Mouse (Mus musculus) limb, embryonic 10.5 days (tissue): ENCODE results near the gene Sap30bp. TPM values are rescaled to one million over a fixed set of nuclear protein-coding genes. Genes with fewer than 3 reads are reported as not detected.
A peak's percentile ranks its signal among the peaks of the same experiment; 100 is the strongest.

Experiments used
- DNase-seq: peaks from one replicate; pipeline ENCODE4 v3.0.0-alpha.2; 2017; ENCODE audit warnings: low spot score
- H3K27ac ChIP-seq: fragments of 300-500 bp; sonication (generic); 2 replicates; pipeline ENCODE4 v1.5.1; 2016; ENCODE audit warnings: mild to moderate bottlenecking
- H3K27me3 ChIP-seq: fragments of 300-500 bp; sonication (generic); 2 replicates; pipeline ENCODE4 v1.6.1; 2016; ENCODE audit warnings: low read depth, mild to moderate bottlenecking; ENCODE audit not compliant: poor library complexity, severe bottlenecking
- H3K36me3 ChIP-seq: fragments of 300-500 bp; sonication (generic); 2 replicates; pipeline ENCODE4 v1.6.1; 2016; ENCODE audit warnings: mild to moderate bottlenecking, moderate library complexity
- H3K4me1 ChIP-seq: fragments of 300-500 bp; sonication (generic); 2 replicates; pipeline ENCODE4 v1.6.1; 2016
- H3K4me3 ChIP-seq: fragments of 300-500 bp; sonication (generic); 2 replicates; pipeline ENCODE4 v1.5.1; 2016; ENCODE audit warnings: mild to moderate bottlenecking, moderate library complexity
- H3K9me3 ChIP-seq: fragments of 300-500 bp; sonication (generic); replicated peaks from 2 replicates; pipeline ENCODE4 v1.6.1; 2016; ENCODE audit warnings: mild to moderate bottlenecking
- WGBS: fragments of 180-500 bp; shearing (Covaris S2); methylation state at CpG from one replicate; pipeline ENCODE4 v1.1.7; 2016; 5-methylcytosine and 5-hydroxymethylcytosine counted together
- polyA plus RNA-seq: library from polyadenylated mRNA; unstranded; fragments of >200 nt; fragmentation: Nextera tagmentation; extraction: Ambion mirVana; gene quantifications from 2 replicates; pipeline ENCODE4 v1.2.1, GENCODE M21; 2016

The Sap30bp gene
- polyA plus RNA-seq, 1 experiment from 2014 or later, result 52.2 TPM

DNA sequence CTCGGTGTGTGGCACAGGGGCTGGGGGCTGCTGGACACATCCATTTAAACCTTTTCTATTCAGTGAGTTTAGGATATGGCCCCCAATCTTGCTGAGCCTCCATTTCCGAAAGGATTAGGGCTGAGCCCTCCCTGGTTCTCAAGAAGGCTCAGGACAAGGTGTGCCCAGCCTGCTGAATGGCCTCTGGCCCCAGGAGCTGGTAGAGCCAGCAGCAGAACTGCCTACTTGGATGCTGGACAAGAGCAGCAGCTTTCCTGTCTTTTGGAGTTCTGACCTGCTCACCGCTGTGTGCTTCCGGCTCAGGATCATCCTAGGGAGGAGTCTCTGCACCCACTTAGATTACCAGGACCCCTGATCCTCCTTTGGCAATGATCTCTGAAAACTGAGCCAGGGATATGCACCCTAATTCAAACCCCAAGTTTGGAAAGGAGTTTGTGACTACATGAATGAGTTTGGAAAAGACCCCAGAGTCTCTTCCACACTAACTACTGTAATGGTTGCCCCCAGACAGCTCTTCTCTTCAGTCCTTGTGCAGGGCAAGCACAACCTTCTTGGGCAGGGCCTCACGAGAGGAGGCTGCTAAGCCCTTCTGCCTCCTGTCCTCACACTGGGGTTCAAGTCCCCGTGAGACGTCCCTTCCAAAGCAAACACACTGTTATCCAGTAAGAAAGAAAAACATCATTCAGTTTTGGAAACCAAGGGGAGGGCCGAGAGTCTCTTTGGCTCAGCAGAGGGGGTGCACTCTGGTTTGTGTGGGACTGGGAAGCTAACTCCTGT lies 32.3 kb upstream of the Sap30bp start:
- H3K9me3 ChIP-seq, result no peaks in the 10 kb centered on the region
- peak overlapping the region; percentile 8; the same call in 1 of the 2 replicates for H3K4me3 ChIP-seq
- no peaks in the 10 kb centered on the region for H3K27me3 ChIP-seq
- peaks cover 37% of the 10 kb centered on the region for H3K4me1 ChIP-seq
- H3K27ac ChIP-seq, result peak overlapping the region; percentile 61; the same call in 1 of the 2 replicates
- DNase-seq, result no peak
- H3K36me3 ChIP-seq, result peaks cover 42% of the 10 kb centered on the region
- WGBS, result 84% methylated on average over 8 of the region's 8 CpGs

DNA sequence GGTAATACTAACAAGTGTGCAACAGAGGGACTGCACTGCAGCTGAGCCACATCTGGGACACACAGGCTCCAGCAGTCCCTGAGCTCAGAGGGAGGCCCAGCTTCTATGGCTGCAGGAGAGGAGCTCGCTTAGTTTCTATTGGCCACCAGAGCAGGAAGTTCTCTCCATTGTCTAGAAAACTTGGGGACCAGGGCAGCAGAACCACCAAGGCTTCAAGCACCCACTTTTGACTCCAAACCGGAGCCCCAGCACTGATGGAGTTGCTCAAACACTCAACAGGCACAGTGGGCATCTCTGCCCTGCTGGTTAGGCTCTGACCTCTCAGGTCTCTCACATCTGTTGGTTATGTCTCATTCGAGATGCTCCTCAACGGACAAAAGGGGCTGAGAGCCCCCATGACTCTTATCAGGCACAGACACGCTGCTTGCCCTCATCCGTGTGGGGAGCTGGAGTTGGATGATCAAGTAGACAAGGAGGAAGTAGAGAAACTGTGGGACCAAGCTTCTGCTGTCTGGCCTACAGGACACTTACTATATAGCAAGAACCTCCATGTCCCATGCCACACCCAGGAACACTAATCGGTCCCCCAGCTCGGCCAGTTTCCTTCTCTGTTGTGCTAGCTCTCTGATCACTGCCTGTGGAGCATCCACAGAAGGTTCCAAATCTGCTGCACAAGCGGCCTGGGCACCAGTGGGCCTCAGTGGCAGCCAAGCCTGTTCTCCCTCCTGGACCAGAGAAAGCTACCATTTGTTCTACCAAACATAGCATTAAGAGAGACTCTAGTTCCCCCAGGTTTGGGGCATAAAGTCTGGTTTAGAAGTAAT lies 31.5 kb upstream of the Sap30bp start:
- 84% methylated on average over 9 of the region's 9 CpGs for WGBS
- Histone ChIP-seq H3K4me1 (peaks cover 37% of the 10 kb centered on the region), H3K4me3 (no peak overlapping the region), H3K27me3 (no peaks in the 10 kb centered on the region), H3K27ac (0 out of 2 replicates have a peak overlapping the region, but pooled peaks have one; percentile 61), H3K36me3 (peaks cover 34% of the 10 kb centered on the region), H3K9me3 (no peaks in the 10 kb centered on the region)
- DNase-seq, result no peak

DNA sequence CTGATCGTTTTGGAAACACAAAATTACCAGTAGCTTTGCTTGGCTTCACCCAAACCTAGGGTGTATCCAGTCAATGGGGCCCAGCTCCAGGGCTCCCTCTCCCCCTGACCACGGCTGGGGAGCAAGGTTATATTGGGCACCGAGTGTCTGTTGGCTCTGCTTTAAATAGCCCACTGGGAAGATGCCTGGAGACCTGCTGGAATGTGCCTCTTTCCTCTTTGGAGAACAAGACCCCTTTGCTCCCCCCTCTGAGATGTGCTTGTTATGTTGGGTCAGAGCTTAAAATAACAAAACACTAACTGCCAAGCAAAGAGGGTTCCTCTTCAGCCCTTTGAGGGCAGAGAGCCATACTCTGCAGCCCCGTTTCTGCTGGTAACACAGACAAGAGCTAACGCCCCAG lies 30.9 kb upstream of the Sap30bp start:
- Histone ChIP-seq H3K27ac (peak overlapping the region; percentile 31; the same call in 1 of the 2 replicates), H3K36me3 (peaks cover 30% of the 10 kb centered on the region), H3K4me3 (no peak overlapping the region), H3K27me3 (no peaks in the 10 kb centered on the region), H3K9me3 (no peaks in the 10 kb centered on the region), H3K4me1 (peaks cover 37% of the 10 kb centered on the region)
- WGBS, result 90% methylated on average over 5 of the region's 5 CpGs
- no peak for DNase-seq

DNA sequence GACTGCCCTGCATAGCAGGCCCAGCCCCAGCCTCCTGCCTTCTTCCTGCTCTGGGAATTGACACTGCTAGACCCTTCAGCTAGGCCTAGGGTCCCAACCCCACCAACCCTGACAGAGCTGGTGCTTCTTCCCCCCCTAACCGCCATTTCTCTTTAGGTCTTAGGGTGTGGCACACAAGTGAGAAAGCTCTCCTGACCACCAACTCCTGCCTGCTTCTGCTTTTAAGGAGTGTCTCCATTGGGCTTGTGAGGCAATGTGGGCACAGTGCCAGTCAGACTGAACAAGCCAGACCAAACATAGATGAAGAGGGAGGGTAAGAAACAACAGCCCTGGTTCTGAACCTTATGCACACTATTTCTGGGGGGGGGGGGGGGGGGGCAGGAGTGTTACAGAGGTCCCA lies 30.3 kb upstream of the Sap30bp start:
- H3K27ac ChIP-seq, result peak overlapping the region; percentile 31; the same call in 1 of the 2 replicates
- H3K4me1 ChIP-seq, result peaks cover 37% of the 10 kb centered on the region

DNA sequence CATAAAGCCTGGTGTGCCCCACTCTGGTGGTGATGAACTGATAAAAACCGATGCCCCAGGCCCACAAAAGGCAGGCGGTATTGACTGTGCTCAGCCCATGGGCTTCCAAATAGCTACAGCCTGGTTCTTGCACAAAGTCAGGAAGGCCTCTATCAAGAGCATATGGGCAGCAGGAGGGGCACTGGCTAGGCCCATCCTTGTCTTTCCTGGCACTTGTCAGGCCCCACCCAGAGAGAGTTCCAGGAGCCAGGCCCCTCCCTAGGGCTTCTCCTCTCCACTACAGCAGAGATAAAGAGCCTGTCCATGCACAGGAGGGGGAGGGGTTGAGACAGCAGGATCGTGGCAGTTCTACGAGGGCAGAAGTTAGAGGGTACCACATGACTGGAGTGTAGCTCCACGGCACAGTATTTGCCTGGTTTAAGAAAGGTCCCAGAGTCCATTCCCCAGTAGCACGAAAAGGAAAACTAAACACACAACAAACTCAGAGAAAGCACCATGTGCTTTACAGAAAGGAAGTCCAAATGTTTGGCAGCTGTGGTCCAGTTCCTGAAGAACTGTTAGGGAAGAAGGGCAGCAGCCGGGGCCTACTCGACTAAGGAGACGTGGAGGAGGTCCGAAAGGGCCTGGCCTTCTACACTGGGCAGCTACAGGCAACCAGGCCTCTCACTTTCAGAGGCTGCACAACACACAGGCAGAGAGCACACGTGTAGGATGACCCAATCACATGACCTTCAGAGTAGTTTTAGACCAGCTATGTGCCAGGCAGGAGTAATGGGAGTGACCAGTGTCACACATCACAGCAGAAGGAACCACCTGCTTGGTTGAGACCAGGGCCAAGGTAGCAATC lies 29.5 kb upstream of the Sap30bp start:
- Histone ChIP-seq H3K4me1 (peaks cover 32% of the 10 kb centered on the region), H3K36me3 (peaks cover 35% of the 10 kb centered on the region), H3K27me3 (no peaks in the 10 kb centered on the region), H3K9me3 (no peaks in the 10 kb centered on the region), H3K27ac (peak overlapping the region; percentile 31), H3K4me3 (no peak overlapping the region)
- DNase-seq, result no peak
- 72% methylated on average over 11 of the region's 11 CpGs for WGBS

More for the DNA sequence above, 30.3 kb upstream of the Sap30bp start:
- H3K9me3 ChIP-seq, result no peaks in the 10 kb centered on the region
- no peak overlapping the region for H3K4me3 ChIP-seq
- H3K27me3 ChIP-seq, result no peaks in the 10 kb centered on the region
- 79% methylated on average over 1 of the region's 1 CpGs for WGBS
- no peak for DNase-seq
- peaks cover 28% of the 10 kb centered on the region; the same call in 1 of the 2 replicates for H3K36me3 ChIP-seq

DNA sequence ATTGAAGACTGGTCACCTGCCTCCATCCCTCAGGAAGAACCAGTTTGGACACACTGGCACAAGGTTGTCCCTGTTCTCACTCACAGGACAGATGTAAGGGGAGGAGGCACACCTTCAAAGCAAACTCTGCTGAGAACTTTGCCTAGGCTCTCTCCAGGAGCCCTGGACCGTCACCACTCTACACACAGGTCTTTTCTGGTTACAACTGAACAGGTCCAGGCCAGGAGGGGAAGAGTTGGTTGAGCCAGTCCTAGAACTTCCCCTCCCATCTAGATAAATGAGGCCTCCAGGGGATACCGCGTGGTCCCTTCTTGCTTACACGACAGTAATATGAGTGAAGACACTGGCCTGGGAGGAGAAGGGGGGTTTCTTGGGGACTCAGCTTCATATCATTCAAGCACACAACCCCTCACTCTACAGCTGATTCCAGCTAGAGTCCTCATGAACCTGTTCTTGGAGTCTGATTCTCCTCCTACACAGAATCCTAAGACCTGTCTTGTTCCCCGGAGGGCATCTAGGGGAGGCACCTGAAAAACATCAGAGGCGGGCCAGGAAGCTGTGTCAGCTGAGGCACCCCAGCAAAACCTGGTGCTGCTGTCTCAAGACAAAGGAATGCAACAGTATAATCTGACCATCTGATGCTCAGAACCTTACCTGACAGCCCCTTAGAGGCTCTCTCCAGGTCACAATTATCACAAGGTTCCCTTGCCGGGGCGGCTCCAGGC lies 28.7 kb upstream of the Sap30bp start:
- H3K36me3 ChIP-seq, result peaks cover 36% of the 10 kb centered on the region
- DNase-seq, result no peak
- no peaks in the 10 kb centered on the region for H3K9me3 ChIP-seq
- H3K4me3 ChIP-seq, result no peak overlapping the region
- peak overlapping the region; percentile 66; the same call in 1 of the 2 replicates for H3K27ac ChIP-seq
- peaks cover 24% of the 10 kb centered on the region for H3K4me1 ChIP-seq
- WGBS, result 82% methylated on average over 8 of the region's 8 CpGs
- H3K27me3 ChIP-seq, result no peaks in the 10 kb centered on the region

DNA sequence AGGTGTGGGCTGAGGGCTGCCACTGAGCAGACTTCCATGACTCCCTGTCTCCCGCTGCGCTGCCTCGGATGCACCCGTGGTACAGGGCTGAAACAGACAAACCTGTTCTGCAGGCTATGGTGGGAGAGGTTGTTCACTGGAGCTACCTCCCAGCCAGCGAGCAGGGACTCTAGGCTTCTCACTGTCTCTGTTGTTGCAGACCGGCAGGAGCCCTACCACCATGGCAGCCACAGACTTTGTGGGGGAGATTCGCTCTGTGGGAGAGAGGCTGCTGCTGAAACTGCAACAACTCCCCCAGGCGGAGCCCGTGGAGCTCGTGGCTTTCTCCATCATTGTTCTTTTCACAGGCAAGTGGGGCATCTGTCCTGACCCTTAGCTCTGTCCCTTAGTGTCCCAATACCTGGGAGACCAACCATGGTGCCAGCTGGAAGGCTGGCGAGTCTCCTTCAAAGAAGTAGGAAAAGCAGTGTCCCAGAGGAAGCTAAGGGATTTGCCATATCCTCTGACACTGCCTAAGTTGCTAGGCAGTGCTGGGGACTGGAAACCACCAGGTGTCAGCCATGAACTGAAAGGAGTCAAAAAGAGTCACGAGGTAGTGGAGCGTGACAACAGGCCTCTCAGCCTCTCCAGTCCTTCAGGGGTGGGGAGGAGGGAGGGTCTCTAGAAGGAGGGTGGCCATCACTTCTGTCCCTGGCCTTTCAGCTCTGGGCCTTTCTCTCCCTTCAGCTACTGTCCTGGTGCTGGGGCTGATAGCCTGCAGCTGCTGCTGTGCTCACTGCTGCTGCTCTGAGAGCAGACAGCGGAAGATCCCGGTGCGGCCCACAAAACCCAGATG lies 27.9 kb upstream of the Sap30bp start:
- Histone ChIP-seq H3K36me3 (peaks cover 37% of the 10 kb centered on the region), H3K27me3 (no peaks in the 10 kb centered on the region), H3K4me1 (peaks cover 16% of the 10 kb centered on the region), H3K4me3 (no peak overlapping the region), H3K27ac (peak overlapping the region; percentile 66), H3K9me3 (no peaks in the 10 kb centered on the region)
- no peak for DNase-seq
- 63% methylated on average over 16 of the region's 16 CpGs for WGBS

DNA sequence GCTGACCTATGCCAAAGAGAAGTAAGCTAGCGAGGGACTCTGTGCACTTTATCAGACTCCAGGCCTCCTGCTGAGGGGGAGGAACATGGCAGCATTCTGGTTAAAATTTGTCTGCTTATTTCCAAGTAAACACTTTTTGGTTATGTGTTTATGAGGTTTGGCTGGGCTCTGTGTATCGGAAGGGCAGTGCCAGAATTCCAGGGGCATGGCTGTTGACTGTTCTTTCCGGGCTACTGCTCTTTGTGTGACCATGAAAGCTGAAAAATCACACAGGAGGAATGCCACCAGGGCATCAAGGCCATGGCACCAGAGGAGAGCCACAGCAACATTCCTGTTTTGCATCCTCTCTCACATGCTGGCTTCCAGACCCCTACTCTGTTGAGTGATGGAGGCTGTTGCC lies 27.0 kb upstream of the Sap30bp start:
- Histone ChIP-seq H3K4me3 (no peak overlapping the region), H3K27ac (no peak overlapping the region), H3K4me1 (peaks cover 9% of the 10 kb centered on the region; the same call in 1 of the 2 replicates), H3K36me3 (peaks cover 38% of the 10 kb centered on the region), H3K9me3 (no peaks in the 10 kb centered on the region), H3K27me3 (no peaks in the 10 kb centered on the region)
- DNase-seq, result no peak
- 85% methylated on average over 3 of the region's 3 CpGs for WGBS

DNA sequence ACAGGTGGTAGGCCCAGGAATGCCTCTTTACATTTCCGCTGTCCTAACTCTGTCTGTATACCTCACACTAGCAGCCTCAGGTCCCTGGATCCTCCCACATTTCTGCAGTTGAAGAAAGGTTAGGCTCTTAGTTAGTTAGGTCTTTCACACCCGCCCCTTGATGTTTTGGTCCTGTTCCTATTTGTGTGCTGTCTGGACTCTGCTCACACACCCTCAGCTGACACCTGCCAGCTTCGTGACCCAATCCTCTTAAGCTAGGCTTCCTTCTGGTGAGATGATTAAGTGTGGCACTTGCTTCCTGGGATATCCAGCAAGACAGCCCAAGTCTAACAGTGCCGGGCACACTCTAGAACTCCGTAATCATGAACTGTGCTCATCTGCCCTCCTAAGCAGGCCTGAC lies 26.6 kb upstream of the Sap30bp start:
- H3K4me3 ChIP-seq, result no peak overlapping the region
- WGBS, result 90% methylated on average over 5 of the region's 5 CpGs
- peaks cover 41% of the 10 kb centered on the region for H3K36me3 ChIP-seq
- H3K27me3 ChIP-seq, result no peaks in the 10 kb centered on the region
- no peak for DNase-seq
- H3K27ac ChIP-seq, result no peak overlapping the region
- no peaks in the 10 kb centered on the region for H3K9me3 ChIP-seq
- peaks cover 9% of the 10 kb centered on the region; the same call in 1 of the 2 replicates for H3K4me1 ChIP-seq

DNA sequence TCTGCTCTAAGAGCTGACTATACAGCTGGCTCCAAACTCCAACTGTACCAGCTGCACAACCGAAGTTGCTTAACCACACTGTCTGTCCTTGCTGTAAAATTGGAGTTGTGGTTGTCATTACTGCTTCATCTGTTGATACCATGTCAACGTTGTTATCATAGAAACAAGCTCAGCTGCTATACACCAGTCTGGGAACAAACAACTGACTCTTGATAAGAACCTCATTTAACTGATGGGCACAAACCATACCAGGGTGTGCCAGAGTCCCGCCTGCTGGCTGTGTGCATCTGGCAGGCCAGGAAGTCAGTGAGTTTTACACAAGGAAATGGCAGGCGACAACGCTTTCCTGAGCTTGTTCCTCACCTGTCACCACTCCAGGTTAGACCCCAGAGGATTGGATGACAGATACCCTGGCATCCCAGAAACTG lies 21.9 kb upstream of the Sap30bp start:
- no peak overlapping the region for H3K4me3 ChIP-seq
- H3K27ac ChIP-seq, result no peak overlapping the region
- H3K27me3 ChIP-seq, result no peaks in the 10 kb centered on the region
- H3K9me3 ChIP-seq, result no peaks in the 10 kb centered on the region
- H3K36me3 ChIP-seq, result peaks cover 57% of the 10 kb centered on the region
- no peak for DNase-seq
- no peaks in the 10 kb centered on the region for H3K4me1 ChIP-seq
- 96% methylated on average over 5 of the region's 5 CpGs for WGBS

DNA sequence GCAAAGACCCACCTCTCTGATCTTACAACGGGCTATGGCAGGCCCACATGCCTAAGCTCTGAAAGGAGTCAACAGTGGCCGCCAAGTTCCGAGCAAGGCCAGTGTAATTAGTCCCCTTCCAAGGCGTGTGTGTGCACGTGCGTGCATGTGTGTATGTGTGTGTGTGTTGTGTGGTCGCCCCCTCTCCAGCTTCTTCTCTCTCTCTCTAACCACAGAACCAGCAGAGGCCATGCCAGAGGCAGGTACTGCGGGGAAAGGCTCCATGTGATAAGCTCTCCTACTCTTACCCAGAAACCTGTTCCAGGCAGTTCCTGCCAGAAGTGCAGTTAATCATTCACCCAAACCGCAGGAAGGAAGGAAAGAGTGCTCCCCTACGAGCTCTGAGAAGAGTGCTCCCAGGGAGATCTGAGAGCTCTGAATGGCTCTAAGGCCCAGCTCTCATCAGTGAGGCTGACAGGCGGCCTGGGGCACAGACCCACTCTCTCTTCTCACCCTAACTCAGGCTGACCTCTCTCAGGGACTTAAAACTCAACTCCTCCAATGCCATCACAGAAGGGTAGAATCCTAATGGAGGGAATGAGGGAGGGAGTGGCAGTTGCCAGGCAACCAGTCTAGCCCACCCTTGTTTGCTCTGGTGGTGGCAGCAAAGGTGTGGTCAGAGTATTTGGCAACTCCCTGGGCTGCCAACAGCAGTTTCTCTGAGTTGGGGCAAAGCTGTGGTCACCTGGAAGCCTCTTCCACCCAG lies 21.3 kb upstream of the Sap30bp start, which contains the start of gene Smim6:
Gene Smim6 (plus strand): TSS at position 386 of the 745 bp plus-strand sequence.
- Histone ChIP-seq H3K27me3 (no peaks in the 10 kb centered on the region), H3K9me3 (no peaks in the 10 kb centered on the region), H3K4me3 (no peak within 1 kb of the TSS), H3K27ac (no peak within 1 kb of the TSS), H3K36me3 (peaks cover 63% of the 10 kb centered on the region), H3K4me1 (no peaks in the 10 kb centered on the region)
- DNase-seq, result no peak
- WGBS, result 79% methylated on average over 11 of the region's 11 CpGs
